Mouse (Mus musculus) testis, adult 2 months (tissue): Measurements from ENCODE around the gene Atn1.

Experiments
- CTCF ChIP-seq: fragments of 200-500 bp; IDR thresholded peaks from 2 replicates; pipeline ENCODE4 v1.5.1; 2012; ENCODE audit warnings: low read depth, mild to moderate bottlenecking, inconsistent platforms, low read length, moderate library complexity; ENCODE audit not compliant: control insufficient read depth, insufficient read depth, insufficient replicate concordance
- POLR2A ChIP-seq: fragments of 200-500 bp; IDR thresholded peaks from 2 replicates; pipeline ENCODE4 v1.6.1; 2012; ENCODE audit warnings: low read depth, mild to moderate bottlenecking, inconsistent platforms, low read length, moderate library complexity; ENCODE audit not compliant: control insufficient read depth

DNA sequence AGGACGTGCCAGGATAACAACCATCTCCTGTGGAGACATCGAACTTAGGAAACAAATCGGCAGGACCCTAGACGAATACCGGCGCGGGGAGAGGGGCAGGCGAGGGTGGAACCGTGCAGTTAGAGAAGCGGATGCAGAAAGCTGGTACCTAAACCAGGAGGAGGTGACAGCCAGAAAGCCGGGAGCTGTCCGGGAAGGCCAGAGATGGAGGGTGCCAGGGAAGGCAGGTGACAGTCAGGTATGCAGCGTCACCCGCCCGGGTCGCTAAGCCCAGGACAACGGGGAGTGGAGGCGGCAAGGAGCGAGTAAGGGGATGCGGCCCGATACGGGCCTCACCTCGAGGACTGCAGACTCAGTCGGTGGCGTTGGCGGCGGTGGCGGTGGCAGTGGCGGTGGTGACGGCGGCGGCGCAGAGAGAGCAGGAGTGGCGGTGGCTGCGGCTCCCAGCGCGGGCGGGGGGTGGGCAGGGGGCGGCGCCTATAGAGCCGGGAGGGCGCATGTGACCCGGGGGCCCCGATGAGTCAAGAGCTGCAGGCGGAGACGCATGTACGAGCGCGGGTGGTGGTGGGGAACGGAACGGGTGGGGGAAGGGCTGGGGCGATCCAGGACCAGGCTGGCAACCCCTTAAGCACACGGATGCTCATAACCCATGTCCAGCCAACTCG, 12.9 kb upstream of the Atn1 start, which contains the start of gene Eno2:
- TF ChIP-seq POLR2A (no peak), CTCF (no peak)
